Mouse (Mus musculus) MEL (cell line): ENCODE results near the gene Tspan14.

Experiments used
- CTCF ChIP-seq, 3 experiments: IDR thresholded peaks in 2 of 3; conservative IDR thresholded peaks in 1 of 3; 2 replicates each; pipeline ENCODE4 v1.5.1; 2011 to 2012; ENCODE audit warnings: low read length in 3 of 3, low read depth in 2 of 3, mild to moderate bottlenecking in 2 of 3, improper control_type of control experiment in 1 of 3, inconsistent platforms in 1 of 3, mixed read lengths in 1 of 3, moderate library complexity in 1 of 3; ENCODE audit not compliant: control insufficient read depth in 1 of 3, insufficient read depth in 1 of 3, poor library complexity in 1 of 3, severe bottlenecking in 1 of 3
- GATA1 ChIP-seq: IDR thresholded peaks from 2 replicates; pipeline ENCODE4 v1.6.1; 2011; ENCODE audit warnings: low read depth, low read length, improper control_type of control experiment
- HCFC1 ChIP-seq: IDR thresholded peaks from 2 replicates; pipeline ENCODE4 v1.6.1; 2012; ENCODE audit warnings: low read depth, mild to moderate bottlenecking, inconsistent platforms, low read length, improper control_type of control experiment, moderate library complexity
- POLR2A ChIP-seq, 2 experiments: IDR thresholded peaks; 2 replicates each; pipeline ENCODE4 v1.6.1; 2011 to 2012; ENCODE audit warnings: low read length in 2 of 2, mild to moderate bottlenecking in 2 of 2, control low read depth in 1 of 2, improper control_type of control experiment in 1 of 2, low read depth in 1 of 2, moderate library complexity in 1 of 2; ENCODE audit not compliant: control insufficient read depth in 1 of 2, insufficient read depth in 1 of 2, poor library complexity in 1 of 2
- UBTF ChIP-seq: IDR thresholded peaks from 2 replicates; pipeline ENCODE4 v1.6.1; 2012; ENCODE audit warnings: low read depth, mild to moderate bottlenecking, inconsistent platforms, low read length, improper control_type of control experiment, moderate library complexity, borderline replicate concordance; ENCODE audit not compliant: insufficient read depth
- USF1 ChIP-seq: IDR thresholded peaks from 2 replicates; pipeline ENCODE4 v1.6.1; 2014; ENCODE audit warnings: low read depth, mild to moderate bottlenecking, inconsistent platforms, low read length, improper control_type of control experiment, moderate library complexity

- no peak for TF ChIP-seq GATA1
- no peak for TF ChIP-seq POLR2A (IDR thresholded peaks at IDR 0.05; ENCODE audit: control insufficient read depth in 1 of 2, insufficient read depth in 1 of 2, low read depth in 1 of 2, low read length in 2 of 2, poor library complexity in 1 of 2)
- TF ChIP-seq HCFC1, result no peak
- no peak for TF ChIP-seq CTCF (IDR thresholded peaks at IDR 0.05 in 2 of 3, conservative IDR thresholded peaks at IDR 0.05 in 1 of 3; ENCODE audit: control insufficient read depth in 1 of 3, insufficient read depth in 1 of 3, low read depth in 2 of 3, low read length in 3 of 3, poor library complexity in 1 of 3, severe bottlenecking in 1 of 3)
- TF ChIP-seq USF1, result no peak
- TF ChIP-seq UBTF, result no peak
These were observed 75.1 kb downstream of the Tspan14 start for GRCm38 (mm10) chr14:40891506-40891905.
